Mouse (Mus musculus) midbrain, embryonic 14.5 days (tissue): ENCODE data around the gene Slco6c1. TPM values are rescaled to one million over a fixed set of nuclear protein-coding genes. Genes with fewer than 3 reads are reported as not detected.

Experiments
- ATAC-seq: fragments of 200-750 bp; cut with Nextera tagmentation; 2 replicates; pipeline ENCODE4 v1.8.0; 2017; ENCODE audit warnings: moderate number of reproducible peaks, moderate library complexity; ENCODE audit not compliant: low FRiP score, low TSS enrichment
- DNase-seq: peaks from one replicate; pipeline ENCODE4 v3.0.0-alpha.2; 2015
- H3K27ac ChIP-seq: fragments of 300-500 bp; sonication (generic); replicated peaks from 2 replicates; pipeline ENCODE4 v1.5.1; 2014; ENCODE audit warnings: mild to moderate bottlenecking, low read depth, low read length, moderate library complexity
- H3K27me3 ChIP-seq: fragments of 300-500 bp; sonication (generic); 2 replicates; pipeline ENCODE4 v1.6.1; 2014; ENCODE audit warnings: low read length, control low read depth, mixed read lengths; ENCODE audit not compliant: control insufficient read depth, insufficient read depth
- H3K36me3 ChIP-seq: fragments of 300-500 bp; sonication (generic); 2 replicates; pipeline ENCODE4 v1.6.1; 2014; ENCODE audit warnings: low read length, control low read depth; ENCODE audit not compliant: control insufficient read depth, insufficient read depth
- H3K4me1 ChIP-seq: fragments of 300-500 bp; sonication (generic); 2 replicates; pipeline ENCODE4 v1.6.1; 2014; ENCODE audit warnings: mild to moderate bottlenecking, antibody characterized with exemption, low read length, control low read depth; ENCODE audit not compliant: control insufficient read depth, insufficient read depth
- H3K4me2 ChIP-seq: fragments of 300-500 bp; sonication (generic); 2 replicates; pipeline ENCODE4 v1.6.1; 2014; ENCODE audit warnings: mild to moderate bottlenecking, low read length, moderate library complexity
- H3K4me3 ChIP-seq: fragments of 300-500 bp; sonication (generic); replicated peaks from 2 replicates; pipeline ENCODE4 v1.5.1; 2014; ENCODE audit warnings: low read depth, low read length
- H3K9ac ChIP-seq: fragments of 300-500 bp; sonication (generic); replicated peaks from 2 replicates; pipeline ENCODE4 v1.6.1; 2014; ENCODE audit warnings: mild to moderate bottlenecking, low read length, moderate library complexity
- H3K9me3 ChIP-seq: fragments of 300-500 bp; sonication (generic); 2 replicates; pipeline ENCODE4 v1.6.1; 2016; ENCODE audit warnings: low read length, control low read depth, mixed read lengths; ENCODE audit not compliant: control insufficient read depth
- WGBS: fragments of 180-500 bp; shearing (Covaris S2); extraction: QIAGEN DNeasy Blood & Tissue Kit; methylation state at CpG from one replicate; pipeline ENCODE4 v1.1.7; 2014; 5-methylcytosine and 5-hydroxymethylcytosine counted together
- polyA plus RNA-seq: library from polyadenylated mRNA; unstranded; fragments of >200 nt; fragmentation: Nextera tagmentation; extraction: Ambion mirVana; gene quantifications from 2 replicates; pipeline ENCODE4 v1.2.1, GENCODE M21; 2014

Slco6c1 gene
- polyA plus RNA-seq, result not detected in 2 replicates

- H3K4me1 ChIP-seq, result no peaks in the 10 kb centered on the region
- no peak within 1 kb of the TSS for H3K9ac ChIP-seq
- H3K4me3 ChIP-seq, result no peak within 1 kb of the TSS
- H3K27me3 ChIP-seq, result no peaks in the 10 kb centered on the region
- H3K36me3 ChIP-seq, result no peaks in the 10 kb centered on the region
- H3K27ac ChIP-seq, result no peak within 1 kb of the TSS
- no peaks in the 10 kb centered on the region for H3K9me3 ChIP-seq
- DNase-seq, result no peak
- WGBS, result 95% methylated on average over 6 of the region's 6 CpGs
- no peak within 1 kb of the TSS for H3K4me2 ChIP-seq
- no peak for ATAC-seq
Measured at GRCm38 (mm10) chr1:97128201-97128600, at the start of gene Slco6c1. TSS of gene Slco6c1 (minus strand) at chr1:97128301.

- Histone ChIP-seq H3K4me3 (no peak overlapping the region), H3K4me1 (no peaks in the 10 kb centered on the region), H3K9ac (no peak overlapping the region), H3K4me2 (no peak overlapping the region), H3K27me3 (no peaks in the 10 kb centered on the region), H3K36me3 (no peaks in the 10 kb centered on the region), H3K27ac (no peak overlapping the region), H3K9me3 (no peaks in the 10 kb centered on the region)
- no peak for DNase-seq
- ATAC-seq, result no peak
- WGBS, result 44% methylated on average over 1 of the region's 1 CpGs
Measured at GRCm38 (mm10) chr1:97038982-97039381, 89.1 kb downstream of the Slco6c1 start.

GRCm38 (mm10) chr1:97038548-97038947, 89.6 kb downstream of the Slco6c1 start:
- WGBS, result 8% methylated on average over 2 of the region's 2 CpGs
- no peaks in the 10 kb centered on the region for H3K4me1 ChIP-seq
- H3K9me3 ChIP-seq, result no peaks in the 10 kb centered on the region
- no peaks in the 10 kb centered on the region for H3K27me3 ChIP-seq
- H3K36me3 ChIP-seq, result no peaks in the 10 kb centered on the region
- DNase-seq (peak; percentile 84), ATAC-seq (no peak; the same call in 1 of the 2 replicates)
- H3K4me2 ChIP-seq, result no peak overlapping the region
- no peak overlapping the region for H3K27ac ChIP-seq
- H3K4me3 ChIP-seq, result no peak overlapping the region
- no peak overlapping the region for H3K9ac ChIP-seq

- ATAC-seq, result no peak
Measured at GRCm38 (mm10) chr1:97037955-97038354, 90.1 kb downstream of the Slco6c1 start.

GRCm38 (mm10) chr1:97021388-97021787, 106.7 kb downstream of the Slco6c1 start:
- 83% methylated on average over 2 of the region's 2 CpGs for WGBS
- ATAC-seq (no peak), DNase-seq (no peak)
- Histone ChIP-seq H3K36me3 (no peaks in the 10 kb centered on the region), H3K27ac (no peak overlapping the region), H3K9me3 (no peaks in the 10 kb centered on the region), H3K4me1 (no peaks in the 10 kb centered on the region), H3K9ac (no peak overlapping the region), H3K4me2 (no peak overlapping the region), H3K27me3 (no peaks in the 10 kb centered on the region), H3K4me3 (no peak overlapping the region)

More at GRCm38 (mm10) chr1:97037955-97038354, 90.1 kb downstream of the Slco6c1 start:
- Histone ChIP-seq H3K4me3 (no peak overlapping the region), H3K4me1 (no peaks in the 10 kb centered on the region), H3K9ac (no peak overlapping the region), H3K4me2 (no peak overlapping the region), H3K27me3 (no peaks in the 10 kb centered on the region), H3K36me3 (no peaks in the 10 kb centered on the region), H3K27ac (no peak overlapping the region), H3K9me3 (no peaks in the 10 kb centered on the region)
- no peak for DNase-seq
- 79% methylated on average over 2 of the region's 2 CpGs for WGBS

- ATAC-seq (no peak), DNase-seq (no peak)
- no peak overlapping the region for H3K4me3 ChIP-seq
- no peaks in the 10 kb centered on the region for H3K4me1 ChIP-seq
- no peak overlapping the region for H3K4me2 ChIP-seq
- H3K27me3 ChIP-seq, result no peaks in the 10 kb centered on the region
- H3K9me3 ChIP-seq, result no peaks in the 10 kb centered on the region
- no peak overlapping the region for H3K27ac ChIP-seq
- 54% methylated on average over 1 of the region's 1 CpGs for WGBS
- H3K9ac ChIP-seq, result no peak overlapping the region
- H3K36me3 ChIP-seq, result no peaks in the 10 kb centered on the region
Measured at GRCm38 (mm10) chr1:97019404-97019803, 108.7 kb downstream of the Slco6c1 start.

- no peak overlapping the region for H3K4me2 ChIP-seq
- H3K9me3 ChIP-seq, result no peaks in the 10 kb centered on the region
- peak; percentile 60; the same call in 1 of the 2 replicates for ATAC-seq
- no peaks in the 10 kb centered on the region for H3K27me3 ChIP-seq
- peak; percentile 86 for DNase-seq
- no peak overlapping the region for H3K4me3 ChIP-seq
- no peak overlapping the region for H3K27ac ChIP-seq
- no peaks in the 10 kb centered on the region for H3K4me1 ChIP-seq
- no peak overlapping the region for H3K9ac ChIP-seq
- no peaks in the 10 kb centered on the region for H3K36me3 ChIP-seq
Measured at GRCm38 (mm10) chr1:97018978-97019377, 109.1 kb downstream of the Slco6c1 start.
